Mouse (Mus musculus) C2C12 (cell line): ENCODE results near the gene Osgep. TPM values are rescaled to one million over a fixed set of nuclear protein-coding genes. Genes with fewer than 3 reads are reported as not detected.
A peak's percentile ranks its signal among the peaks of the same experiment; 100 is the strongest.

Experiments
- H3K27me3 ChIP-seq: one replicate; pipeline ENCODE4 v1.6.1; 2011; ENCODE audit not compliant: control insufficient read depth, insufficient read depth, insufficient read length
- H3K36me3 ChIP-seq: one replicate; pipeline ENCODE4 v1.6.1; 2011; ENCODE audit not compliant: control insufficient read depth, insufficient read depth
- H3K4me3 ChIP-seq: one replicate; pipeline ENCODE4 v1.5.1; 2011; ENCODE audit warnings: mild to moderate bottlenecking, control low read depth; ENCODE audit not compliant: poor library complexity, insufficient read depth, severe bottlenecking
- H3K79me2 ChIP-seq: one replicate; pipeline ENCODE4 v1.6.1; 2011; ENCODE audit not compliant: control insufficient read depth, insufficient read depth
- H3K79me3 ChIP-seq: one replicate; pipeline ENCODE4 v1.6.1; 2011; ENCODE audit warnings: low read depth, control low read depth
- H3ac ChIP-seq: one replicate; pipeline ENCODE3; 2011; ENCODE audit warnings: low read depth; ENCODE audit not compliant: control insufficient read depth, insufficient read length
- CEBPB ChIP-seq: IDR thresholded peaks from one replicate; pipeline ENCODE4 v1.6.1; 2011; ENCODE audit warnings: low read depth, mild to moderate bottlenecking, control low read depth, moderate library complexity
- CTCF ChIP-seq: IDR thresholded peaks from one replicate; pipeline ENCODE4 v1.5.1; 2011; ENCODE audit not compliant: control insufficient read depth, insufficient read depth, insufficient read length
- FOSL1 ChIP-seq: IDR thresholded peaks from one replicate; pipeline ENCODE4 v1.8.0; 2011; ENCODE audit warnings: mild to moderate bottlenecking, low read length; ENCODE audit not compliant: poor library complexity, insufficient read depth, severe bottlenecking
- MAX ChIP-seq: IDR thresholded peaks from one replicate; pipeline ENCODE4 v1.6.1; 2011; ENCODE audit warnings: mild to moderate bottlenecking, control low read depth
- MYOD1 ChIP-seq: IDR thresholded peaks from one replicate; pipeline ENCODE4 v1.6.1; 2011; ENCODE audit warnings: low read depth; ENCODE audit not compliant: control insufficient read depth, insufficient read length
- MYOG ChIP-seq: IDR thresholded peaks from one replicate; pipeline ENCODE4 v1.6.1; 2011; ENCODE audit not compliant: control insufficient read depth, insufficient read length; ENCODE audit errors: extremely low read depth
- USF1 ChIP-seq: IDR thresholded peaks from one replicate; pipeline ENCODE4 v1.6.1; 2011; ENCODE audit warnings: low read depth, mild to moderate bottlenecking, control low read depth, moderate library complexity
- polyA plus RNA-seq: library from polyadenylated mRNA; unstranded; fragments of >200 nt; fragmentation: generic; extraction: Trizol; gene quantifications from one replicate; pipeline ENCODE4 v1.2.1, GENCODE M21; 2012; ENCODE audit warnings: missing spikeins

The Osgep gene
- polyA plus RNA-seq, 1 experiment = 54.5 TPM

- Histone ChIP-seq H3ac (peak within 1 kb of the TSS; percentile 65), H3K79me3 (no peaks in the 10 kb centered on the region), H3K4me3 (no peak within 1 kb of the TSS), H3K36me3 (no peaks in the 10 kb centered on the region), H3K27me3 (no peaks in the 10 kb centered on the region), H3K79me2 (no peaks in the 10 kb centered on the region)
- no peak for TF ChIP-seq MYOG
- no peak for TF ChIP-seq MAX
Measured at GRCm38 (mm10) chr14:50897374-50897765, 27.3 kb downstream of the Osgep start, which contains the start of gene Klhl33. Gene Klhl33 (minus strand): TSS chr14:50897507.

GRCm38 (mm10) chr14:50896747-50897373 lies 27.8 kb downstream of the Osgep start:
- Histone ChIP-seq H3K27me3 (no peaks in the 10 kb centered on the region), H3K79me3 (no peaks in the 10 kb centered on the region), H3K36me3 (no peaks in the 10 kb centered on the region), H3ac (peak overlapping the region; percentile 65), H3K79me2 (no peaks in the 10 kb centered on the region), H3K4me3 (no peak overlapping the region)
- no peak for TF ChIP-seq FOSL1
- TF ChIP-seq CEBPB = no peak
- no peak for TF ChIP-seq MYOD1
- TF ChIP-seq MYOG = no peak
- no peak for TF ChIP-seq CTCF
- TF ChIP-seq MAX = no peak
- no peak for TF ChIP-seq USF1

- H3ac ChIP-seq = peak overlapping the region; percentile 65
- no peaks in the 10 kb centered on the region for H3K79me3 ChIP-seq
- H3K79me2 ChIP-seq = no peaks in the 10 kb centered on the region
- no peaks in the 10 kb centered on the region for H3K36me3 ChIP-seq
- no peak for TF ChIP-seq FOSL1
- peak; percentile 13 for TF ChIP-seq MAX
- TF ChIP-seq MYOD1 = no peak
- TF ChIP-seq USF1 = no peak
- TF ChIP-seq CEBPB = peak; percentile 100
- no peak for TF ChIP-seq MYOG
- no peak for TF ChIP-seq CTCF
- H3K4me3 ChIP-seq = no peak overlapping the region
- H3K27me3 ChIP-seq = no peaks in the 10 kb centered on the region
Measured at GRCm38 (mm10) chr14:50895985-50896746, 28.5 kb downstream of the Osgep start.

GRCm38 (mm10) chr14:50895407-50895806 lies 29.3 kb downstream of the Osgep start:
- H3K79me3 ChIP-seq = no peaks in the 10 kb centered on the region
- no peaks in the 10 kb centered on the region for H3K27me3 ChIP-seq
- no peaks in the 10 kb centered on the region for H3K79me2 ChIP-seq
- no peak overlapping the region for H3ac ChIP-seq
- TF ChIP-seq CEBPB = no peak
- TF ChIP-seq USF1 = no peak
- no peak for TF ChIP-seq MYOG
- no peak for TF ChIP-seq MYOD1
- TF ChIP-seq CTCF = no peak
- TF ChIP-seq MAX = no peak
- TF ChIP-seq FOSL1 = no peak
- H3K36me3 ChIP-seq = no peaks in the 10 kb centered on the region
- H3K4me3 ChIP-seq = no peak overlapping the region

- Histone ChIP-seq H3K36me3 (no peaks in the 10 kb centered on the region), H3K27me3 (no peaks in the 10 kb centered on the region), H3K4me3 (no peak overlapping the region), H3ac (no peak overlapping the region), H3K79me2 (no peaks in the 10 kb centered on the region), H3K79me3 (no peaks in the 10 kb centered on the region)
- TF ChIP-seq CEBPB = no peak
- TF ChIP-seq FOSL1 = no peak
- TF ChIP-seq MAX = no peak
- TF ChIP-seq MYOG = no peak
- no peak for TF ChIP-seq MYOD1
- TF ChIP-seq USF1 = no peak
- TF ChIP-seq CTCF = no peak
Measured at GRCm38 (mm10) chr14:50892541-50893459, 31.9 kb downstream of the Osgep start.

- Histone ChIP-seq H3K79me2 (no peaks in the 10 kb centered on the region), H3K27me3 (no peaks in the 10 kb centered on the region), H3K36me3 (no peaks in the 10 kb centered on the region), H3ac (no peak overlapping the region), H3K4me3 (no peak overlapping the region), H3K79me3 (no peaks in the 10 kb centered on the region)
- TF ChIP-seq FOSL1 (no peak), MAX (no peak), CTCF (no peak)
Measured at GRCm38 (mm10) chr14:50892091-50892490, 32.6 kb downstream of the Osgep start.
